Mouse (Mus musculus) heart, embryonic 16.5 days (tissue): Measurements from ENCODE around the gene Zfp759. TPM values are rescaled to one million over a fixed set of nuclear protein-coding genes. Genes with fewer than 3 reads are reported as not detected.
"Not testable (repeated sequence)": the region's sequence is repeated elsewhere in the genome, so short reads cannot be mapped to it uniquely, and the experiment has no call there.

ENCODE experiments used
- ATAC-seq: fragments of 200-750 bp; cut with Nextera tagmentation; replicated peaks from 2 replicates; pipeline ENCODE4 v1.8.0; 2017; ENCODE audit warnings: moderate number of reproducible peaks; ENCODE audit not compliant: insufficient read depth, low FRiP score; ENCODE audit errors: extremely low read depth
- H3K27ac ChIP-seq: fragments of 300-500 bp; sonication (generic); 2 replicates; pipeline ENCODE4 v1.5.1; 2014; ENCODE audit warnings: mild to moderate bottlenecking, low read length, control low read depth, moderate library complexity
- H3K27me3 ChIP-seq: fragments of 300-500 bp; sonication (generic); 2 replicates; pipeline ENCODE4 v1.6.1; 2014; ENCODE audit warnings: low read length, mixed read lengths; ENCODE audit not compliant: control insufficient read depth, insufficient read depth
- H3K36me3 ChIP-seq: fragments of 300-500 bp; sonication (generic); 2 replicates; pipeline ENCODE4 v1.6.1; 2014; ENCODE audit not compliant: control insufficient read depth, insufficient read depth
- H3K4me1 ChIP-seq: fragments of 300-500 bp; sonication (generic); 2 replicates; pipeline ENCODE4 v1.6.1; 2014; ENCODE audit warnings: low read length, mixed read lengths; ENCODE audit not compliant: control insufficient read depth, insufficient read depth
- H3K4me2 ChIP-seq: fragments of 300-500 bp; sonication (generic); 2 replicates; pipeline ENCODE4 v1.6.1; 2014; ENCODE audit warnings: low read depth, mild to moderate bottlenecking, control low read depth, low read length
- H3K4me3 ChIP-seq: fragments of 300-500 bp; sonication (generic); 2 replicates; pipeline ENCODE4 v1.5.1; 2014; ENCODE audit warnings: mild to moderate bottlenecking, control low read depth, low read length
- H3K9ac ChIP-seq: fragments of 300-500 bp; sonication (generic); 2 replicates; pipeline ENCODE4 v1.6.1; 2014; ENCODE audit warnings: low read length, control low read depth
- H3K9me3 ChIP-seq: fragments of 300-500 bp; sonication (generic); replicated peaks from 2 replicates; pipeline ENCODE4 v1.6.1; 2016; ENCODE audit warnings: low read length; ENCODE audit not compliant: control insufficient read depth
- WGBS: fragments of 180-500 bp; shearing (Covaris S2); extraction: QIAGEN DNeasy Blood & Tissue Kit; methylation state at CpG from one replicate; pipeline ENCODE4 v1.1.7; 2014; 5-methylcytosine and 5-hydroxymethylcytosine counted together
- polyA plus RNA-seq: library from polyadenylated mRNA; unstranded; fragments of >200 nt; fragmentation: Nextera tagmentation; extraction: Ambion mirVana; gene quantifications from 2 replicates; pipeline ENCODE4 v1.2.1, GENCODE M21; 2015

Zfp759 gene
- polyA plus RNA-seq = 1.4 and 2.0 TPM in 2 replicates

DNA sequence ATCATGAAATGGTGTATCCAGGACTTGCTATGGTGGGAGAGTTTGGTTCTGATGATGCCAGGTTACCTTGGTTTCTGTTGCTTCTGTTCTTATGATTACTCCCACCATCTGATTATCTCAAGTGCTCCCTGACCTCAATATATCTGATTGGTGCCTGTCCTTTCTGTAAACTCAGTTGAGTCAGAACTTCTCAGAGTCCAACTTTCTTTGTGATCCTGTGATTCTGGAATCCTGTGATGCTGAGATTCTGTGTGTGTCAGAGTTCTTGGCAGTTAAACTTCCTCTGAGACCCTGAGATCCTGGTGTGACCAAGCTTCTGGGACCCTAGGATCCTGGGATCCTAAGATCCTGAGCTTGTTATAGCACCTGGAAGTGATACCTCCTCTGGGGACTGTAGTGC, at the start of gene Zfp759:
TSS of gene Zfp759 (plus strand) at position 301 of the 400 bp plus-strand sequence.
- not testable (repeated sequence) for H3K9ac ChIP-seq, H3K36me3 ChIP-seq, ATAC-seq, H3K4me2 ChIP-seq, H3K4me1 ChIP-seq, H3K27ac ChIP-seq, H3K4me3 ChIP-seq, H3K9me3 ChIP-seq, H3K27me3 ChIP-seq

DNA sequence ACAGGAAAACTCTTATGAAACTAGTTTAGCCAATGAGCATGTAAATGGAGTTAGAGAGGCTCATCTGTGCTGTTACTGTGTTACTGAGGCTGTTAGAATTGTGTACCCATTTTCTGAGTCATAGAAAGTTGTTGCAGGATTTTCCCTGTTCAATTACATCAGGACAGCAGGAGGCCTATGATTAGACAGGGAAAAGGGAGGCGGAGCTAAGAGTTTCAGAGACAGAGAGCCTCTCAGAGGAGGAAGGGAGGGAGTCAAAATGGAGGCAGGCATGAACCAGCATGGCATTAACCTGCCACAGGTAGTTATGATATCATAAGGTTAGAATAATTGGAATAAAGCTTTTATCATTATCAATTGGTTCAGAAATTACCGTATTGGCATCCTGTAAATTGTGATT, 48.7 kb upstream of the Zfp759 start:
- WGBS = 84% methylated on average over 2 of the region's 2 CpGs
- H3K36me3 ChIP-seq = peaks cover 49% of the 10 kb centered on the region
- H3K27me3 ChIP-seq = no peaks in the 10 kb centered on the region

DNA sequence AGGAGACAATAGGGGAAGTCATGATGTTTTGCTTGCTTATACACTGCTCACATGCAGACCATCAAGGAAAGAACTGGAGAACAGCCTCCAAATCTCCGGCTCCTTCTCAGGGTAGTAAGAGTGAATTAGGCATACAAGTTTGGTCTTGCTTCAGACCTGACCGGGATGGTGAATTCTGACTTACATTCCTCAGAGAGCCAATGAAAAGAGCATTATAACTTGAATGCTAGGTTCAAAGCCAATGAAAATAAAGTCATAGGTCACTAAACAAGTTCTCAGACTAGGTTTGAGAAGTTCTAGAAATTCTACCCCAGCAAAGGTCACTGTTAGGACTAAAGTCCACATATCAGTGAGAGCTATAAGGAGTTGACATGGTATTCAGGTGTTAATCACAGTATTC, 44.2 kb upstream of the Zfp759 start:
- Histone ChIP-seq H3K4me3 (no peak overlapping the region), H3K9me3 (peaks cover 10% of the 10 kb centered on the region), H3K27ac (no peak overlapping the region), H3K4me1 (peaks cover 6% of the 10 kb centered on the region), H3K27me3 (no peaks in the 10 kb centered on the region), H3K4me2 (no peak overlapping the region), H3K36me3 (peaks cover 24% of the 10 kb centered on the region), H3K9ac (no peak overlapping the region)
- ATAC-seq = no peak
- WGBS = 98% methylated on average over 2 of the region's 2 CpGs

More for the DNA sequence above, 48.7 kb upstream of the Zfp759 start:
- no peak for ATAC-seq
- Histone ChIP-seq H3K4me1 (no peaks in the 10 kb centered on the region), H3K4me3 (no peak overlapping the region), H3K9me3 (peaks cover 24% of the 10 kb centered on the region), H3K27ac (no peak overlapping the region), H3K4me2 (no peak overlapping the region), H3K9ac (no peak overlapping the region)

DNA sequence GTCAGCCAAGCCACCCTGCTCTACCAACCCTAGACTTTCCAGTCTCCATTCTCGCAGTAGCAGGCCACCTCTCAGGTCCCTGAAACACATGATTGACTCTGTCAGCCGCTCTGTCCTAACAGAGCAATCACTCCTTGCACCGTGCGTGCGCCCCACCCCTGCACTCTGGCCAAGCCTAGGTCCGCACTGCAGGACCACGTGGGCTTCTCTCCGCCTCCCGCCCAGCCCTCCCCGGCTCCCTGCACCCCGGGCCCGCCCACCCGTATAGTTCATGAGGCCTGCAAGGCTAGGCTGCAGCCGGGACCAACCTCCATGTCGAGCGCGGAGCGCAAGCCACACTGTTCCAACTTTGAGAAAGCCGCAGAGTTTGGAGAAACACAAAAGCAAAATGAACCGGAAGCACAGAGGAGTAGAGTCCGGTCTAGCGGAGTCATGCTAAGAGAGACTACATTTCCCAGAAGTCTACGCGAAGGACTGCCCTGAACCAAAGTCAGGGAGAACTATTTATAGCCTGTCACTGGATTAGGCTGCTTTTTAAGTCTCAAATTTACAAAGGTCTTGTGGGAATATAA, 40.2 kb upstream of the Zfp759 start:
- peak overlapping the region; percentile 95 for H3K27ac ChIP-seq
- peak; percentile 99 for ATAC-seq
- H3K9ac ChIP-seq = peak overlapping the region; percentile 80
- peaks cover 7% of the 10 kb centered on the region; the same call in 1 of the 2 replicates for H3K36me3 ChIP-seq
- peak overlapping the region; percentile 90 for H3K4me2 ChIP-seq
- no peaks in the 10 kb centered on the region for H3K9me3 ChIP-seq
- peak overlapping the region; percentile 79 for H3K4me3 ChIP-seq
- under 1% methylated on average over 24 of the region's 24 CpGs for WGBS
- no peaks in the 10 kb centered on the region for H3K27me3 ChIP-seq
- H3K4me1 ChIP-seq = peaks cover 6% of the 10 kb centered on the region

DNA sequence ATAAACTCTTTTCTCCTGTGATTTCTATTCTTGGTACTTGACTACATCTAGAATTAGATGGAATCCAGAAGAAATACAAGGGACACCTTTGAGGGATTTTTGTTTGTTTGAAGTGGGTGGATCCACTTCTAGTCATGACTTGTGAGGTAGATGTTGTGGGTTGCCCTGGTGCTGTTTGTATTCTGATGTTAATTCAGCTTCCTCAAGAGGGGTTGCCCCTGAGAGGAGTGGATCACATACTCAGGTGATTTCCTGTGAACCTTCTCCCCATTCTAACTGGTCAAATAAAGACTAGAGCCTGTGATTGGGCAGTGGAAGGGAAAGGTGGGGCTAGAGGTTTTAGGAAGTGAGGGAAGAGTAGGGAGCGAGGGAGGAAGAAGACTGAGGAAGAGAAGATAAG, 39.5 kb upstream of the Zfp759 start:
- Histone ChIP-seq H3K9me3 (no peaks in the 10 kb centered on the region), H3K27me3 (no peaks in the 10 kb centered on the region), H3K4me2 (peak overlapping the region; percentile 90), H3K4me1 (peaks cover 6% of the 10 kb centered on the region), H3K36me3 (peaks cover 6% of the 10 kb centered on the region; the same call in 1 of the 2 replicates), H3K9ac (peak overlapping the region; percentile 80), H3K4me3 (peak overlapping the region; percentile 79; the same call in 1 of the 2 replicates), H3K27ac (peak overlapping the region; percentile 95)
- no peak for ATAC-seq
- 58% methylated on average over 1 of the region's 1 CpGs for WGBS

DNA sequence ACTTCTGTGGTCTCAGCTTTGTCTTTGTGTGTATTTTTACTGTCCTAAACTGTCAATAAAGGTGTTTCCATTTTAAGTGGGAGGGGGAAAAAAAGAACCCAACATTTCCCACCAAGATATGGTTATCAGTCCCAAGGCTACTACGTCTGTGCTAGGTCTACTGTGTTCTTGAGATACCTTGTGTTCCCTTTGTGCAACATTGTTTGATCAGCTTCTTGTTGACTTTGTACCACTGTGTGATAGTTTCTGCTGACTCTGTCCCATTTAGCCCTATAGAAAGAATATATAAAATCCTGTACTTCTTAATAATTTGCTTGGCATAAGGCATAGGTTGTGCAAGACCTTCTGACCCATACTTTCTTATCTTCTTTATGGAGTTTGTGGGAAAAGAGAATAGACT, 31.3 kb upstream of the Zfp759 start:
- no peak for ATAC-seq
- no peak overlapping the region for H3K4me2 ChIP-seq
- no peak overlapping the region for H3K27ac ChIP-seq
- H3K9me3 ChIP-seq = no peaks in the 10 kb centered on the region
- no peak overlapping the region for H3K4me3 ChIP-seq
- no peaks in the 10 kb centered on the region for H3K36me3 ChIP-seq
- 70% methylated on average over 1 of the region's 1 CpGs for WGBS
- H3K9ac ChIP-seq = no peak overlapping the region
- H3K27me3 ChIP-seq = no peaks in the 10 kb centered on the region
- no peaks in the 10 kb centered on the region for H3K4me1 ChIP-seq

DNA sequence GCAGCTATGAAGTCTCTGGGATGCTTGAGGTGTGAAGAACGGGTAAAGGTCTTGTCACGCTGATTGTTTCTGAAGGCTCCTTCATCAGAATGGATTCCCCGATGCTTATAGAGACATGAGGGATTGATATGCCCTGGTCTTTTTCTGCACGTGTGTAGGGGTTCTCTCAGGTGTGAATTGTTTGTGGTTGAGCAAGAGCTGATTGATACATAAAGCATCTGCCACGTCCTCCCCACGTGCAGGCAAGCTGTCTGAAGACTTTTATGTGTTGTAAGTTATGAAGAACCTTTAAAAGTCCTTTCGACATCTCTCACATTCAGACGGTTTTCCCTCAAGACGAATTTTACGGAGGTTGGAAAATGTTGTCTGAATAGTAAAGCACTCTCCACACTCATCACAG, 23.6 kb upstream of the Zfp759 start, which contains the start of gene Zfp708:
TSS of gene Zfp708 (minus strand) at position 101 of the 400 bp plus-strand sequence.
- Histone ChIP-seq H3K4me1 (no peaks in the 10 kb centered on the region), H3K9me3 (no peaks in the 10 kb centered on the region), H3K27ac (no peak within 1 kb of the TSS), H3K27me3 (no peaks in the 10 kb centered on the region), H3K36me3 (peaks cover 11% of the 10 kb centered on the region), H3K9ac (no peak within 1 kb of the TSS), H3K4me3 (no peak within 1 kb of the TSS), H3K4me2 (no peak within 1 kb of the TSS)
- ATAC-seq = no peak
- 89% methylated on average over 10 of the region's 10 CpGs for WGBS

DNA sequence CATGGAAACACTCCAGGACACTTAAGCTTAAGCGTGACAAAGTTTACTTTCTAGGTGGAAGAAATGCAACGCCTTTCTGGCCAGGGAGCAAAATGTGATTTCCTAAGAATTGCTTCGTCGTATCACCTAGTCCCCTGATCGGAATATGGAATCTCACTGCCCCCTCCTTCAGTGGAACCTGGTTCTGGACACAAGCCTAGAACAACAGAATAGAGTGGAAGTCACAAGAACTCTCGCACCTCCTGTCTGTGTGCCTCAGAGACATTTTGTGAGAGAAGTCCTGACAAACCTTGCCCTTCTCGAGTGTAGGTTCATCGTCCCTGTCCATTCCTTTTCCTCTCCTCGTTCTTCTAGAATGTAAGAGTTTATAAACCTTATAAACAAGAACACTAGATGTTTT, 13.8 kb upstream of the Zfp759 start:
- H3K9ac ChIP-seq = peak overlapping the region; percentile 92

DNA sequence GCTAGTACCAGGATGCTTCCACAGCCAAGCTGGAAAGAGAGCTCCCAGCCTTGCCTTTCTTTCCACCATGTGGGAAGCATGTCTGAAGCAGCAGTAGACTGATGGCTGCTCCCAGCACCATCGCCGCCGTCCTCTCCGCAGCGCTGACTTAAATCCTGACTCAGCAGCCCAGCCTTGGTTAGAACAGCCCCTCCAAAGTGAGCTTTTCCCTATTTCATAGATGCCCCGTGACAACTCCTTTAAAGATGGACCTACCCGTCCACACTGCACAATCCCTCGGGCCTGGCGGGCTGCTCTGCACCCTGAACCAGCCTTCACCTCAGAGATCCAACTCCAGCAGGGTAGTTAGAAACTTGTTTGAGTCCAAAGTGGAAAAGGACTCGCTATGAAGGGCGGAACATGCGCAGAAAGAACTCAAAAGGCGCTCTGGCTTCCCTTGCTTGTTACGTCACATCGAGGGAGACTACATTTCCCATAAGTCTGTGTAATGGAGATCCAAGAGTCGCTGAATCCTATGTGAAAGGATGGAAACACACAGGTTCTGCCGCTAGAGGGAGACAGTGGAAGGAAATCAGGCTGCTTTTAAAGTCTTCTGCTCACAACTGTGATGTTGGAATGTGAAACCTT, 13.2 kb upstream of the Zfp759 start, which contains the start of gene Gm28557:
TSS of gene Gm28557 (minus strand) at position 411 of the 627 bp plus-strand sequence.
- Histone ChIP-seq H3K27ac (peak within 1 kb of the TSS; percentile 97), H3K9me3 (no peaks in the 10 kb centered on the region; the same call in 1 of the 2 replicates), H3K4me2 (peak within 1 kb of the TSS; percentile 88), H3K9ac (peak within 1 kb of the TSS; percentile 92), H3K27me3 (no peaks in the 10 kb centered on the region), H3K4me1 (peaks cover 6% of the 10 kb centered on the region), H3K36me3 (peaks cover 8% of the 10 kb centered on the region), H3K4me3 (peak within 1 kb of the TSS; percentile 92)
- WGBS = 1% methylated on average over 17 of the region's 17 CpGs
- ATAC-seq = peak; percentile 98

More for the DNA sequence above, 13.8 kb upstream of the Zfp759 start:
- H3K27ac ChIP-seq = peak overlapping the region; percentile 97
- peaks cover 8% of the 10 kb centered on the region for H3K36me3 ChIP-seq
- H3K4me1 ChIP-seq = peaks cover 6% of the 10 kb centered on the region
- 51% methylated on average over 9 of the region's 9 CpGs for WGBS
- no peak for ATAC-seq
- H3K4me3 ChIP-seq = peak overlapping the region; percentile 92
- no peaks in the 10 kb centered on the region for H3K27me3 ChIP-seq
- no peaks in the 10 kb centered on the region; the same call in 1 of the 2 replicates for H3K9me3 ChIP-seq
- H3K4me2 ChIP-seq = peak overlapping the region; percentile 88
